Mouse (Mus musculus) cerebellum, adult 18-20 months (tissue): Measurements from ENCODE around the gene Scrn1.

Experiments used
- DNase-seq, 2 experiments: peaks; one replicate each; pipeline ENCODE4 v3.0.0; 2021

Scrn1 gene

GRCm38 (mm10) chr6:54565665-54566545 is at the start of gene Scrn1:
Scrn1 (minus strand) TSS chr6:54566489.
- DNase-seq: peak; percentile 76 to 81

DNA sequence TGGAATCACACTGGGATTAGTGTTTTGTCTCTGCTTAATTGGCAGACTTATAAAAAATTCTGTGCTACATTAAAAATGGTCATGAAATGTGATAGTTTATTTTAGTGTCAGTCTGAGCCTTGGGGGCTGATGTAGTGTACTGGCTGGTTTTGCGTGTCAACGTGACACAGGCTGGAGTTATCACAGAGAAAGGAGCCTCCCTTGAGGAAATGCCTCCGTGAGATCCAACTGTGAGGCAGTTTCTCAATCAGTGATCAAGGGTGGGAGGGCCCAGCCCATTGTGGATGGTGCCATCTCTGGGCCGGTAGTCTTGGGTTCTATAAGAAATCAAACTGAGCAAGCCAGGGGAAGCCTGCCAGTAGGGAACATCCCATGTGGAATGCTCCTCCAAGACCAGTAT is 40.0 kb upstream of the Scrn1 start:
- no peak for DNase-seq

- DNase-seq: no peak
These were observed 37.9 kb upstream of the Scrn1 start for GRCm38 (mm10) chr6:54604001-54604715.

DNA sequence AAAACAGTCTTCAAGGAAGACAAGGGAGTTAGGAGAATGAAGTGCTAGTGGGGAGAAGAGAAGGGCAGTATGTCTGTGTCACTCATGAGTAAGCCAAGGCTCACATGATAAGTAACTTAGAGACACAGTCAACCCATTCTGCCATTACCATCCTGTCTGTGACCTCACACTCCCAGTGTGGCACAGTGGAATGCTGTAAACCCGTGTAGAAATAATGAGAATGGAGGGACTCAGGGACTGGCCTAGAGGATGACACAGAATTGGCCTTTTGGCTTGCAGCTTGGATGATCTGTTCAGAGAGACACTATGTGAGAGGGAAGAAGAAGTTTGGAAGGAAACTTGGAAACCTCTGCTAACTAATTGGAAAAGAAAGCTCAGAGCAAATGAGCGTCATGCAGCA is 36.6 kb upstream of the Scrn1 start:
- DNase-seq: no peak

GRCm38 (mm10) chr6:54600681-54601347 is 34.5 kb upstream of the Scrn1 start:
- no peak for DNase-seq

GRCm38 (mm10) chr6:54597711-54598110 is 31.4 kb upstream of the Scrn1 start:
- DNase-seq: no peak

- DNase-seq: no peak
These were observed 30.9 kb upstream of the Scrn1 start, which contains the start of gene Fkbp14 for GRCm38 (mm10) chr6:54597208-54597607. Fkbp14 (minus strand) TSS chr6:54597308.

DNA sequence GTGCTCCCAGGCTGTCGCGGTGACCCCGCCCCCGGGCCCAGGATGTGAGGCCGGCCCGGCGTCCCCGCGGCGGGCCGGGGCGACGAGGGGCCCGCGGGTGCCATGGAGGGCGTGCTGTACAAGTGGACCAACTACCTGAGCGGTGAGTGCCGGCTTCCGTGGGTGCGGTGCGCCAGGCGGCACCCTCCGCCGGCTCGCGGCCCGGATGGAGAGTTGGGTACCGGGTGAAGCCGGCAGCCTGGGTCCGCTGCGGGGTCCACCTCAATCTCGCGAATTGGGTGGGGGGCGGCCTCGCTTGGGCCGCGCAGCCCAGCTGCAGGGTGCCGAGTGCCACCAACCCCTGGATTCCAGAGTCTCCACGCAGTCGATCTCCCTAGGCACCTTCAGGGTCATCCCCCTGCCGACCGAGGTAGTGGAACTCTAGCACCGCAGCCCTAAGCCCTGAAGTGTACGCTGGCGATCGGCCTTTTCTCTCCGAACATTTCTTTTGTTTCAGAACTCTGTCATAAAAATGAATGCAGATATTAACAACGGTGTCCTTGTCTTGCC is 29.1 kb upstream of the Scrn1 start:
- no peak for DNase-seq

DNA sequence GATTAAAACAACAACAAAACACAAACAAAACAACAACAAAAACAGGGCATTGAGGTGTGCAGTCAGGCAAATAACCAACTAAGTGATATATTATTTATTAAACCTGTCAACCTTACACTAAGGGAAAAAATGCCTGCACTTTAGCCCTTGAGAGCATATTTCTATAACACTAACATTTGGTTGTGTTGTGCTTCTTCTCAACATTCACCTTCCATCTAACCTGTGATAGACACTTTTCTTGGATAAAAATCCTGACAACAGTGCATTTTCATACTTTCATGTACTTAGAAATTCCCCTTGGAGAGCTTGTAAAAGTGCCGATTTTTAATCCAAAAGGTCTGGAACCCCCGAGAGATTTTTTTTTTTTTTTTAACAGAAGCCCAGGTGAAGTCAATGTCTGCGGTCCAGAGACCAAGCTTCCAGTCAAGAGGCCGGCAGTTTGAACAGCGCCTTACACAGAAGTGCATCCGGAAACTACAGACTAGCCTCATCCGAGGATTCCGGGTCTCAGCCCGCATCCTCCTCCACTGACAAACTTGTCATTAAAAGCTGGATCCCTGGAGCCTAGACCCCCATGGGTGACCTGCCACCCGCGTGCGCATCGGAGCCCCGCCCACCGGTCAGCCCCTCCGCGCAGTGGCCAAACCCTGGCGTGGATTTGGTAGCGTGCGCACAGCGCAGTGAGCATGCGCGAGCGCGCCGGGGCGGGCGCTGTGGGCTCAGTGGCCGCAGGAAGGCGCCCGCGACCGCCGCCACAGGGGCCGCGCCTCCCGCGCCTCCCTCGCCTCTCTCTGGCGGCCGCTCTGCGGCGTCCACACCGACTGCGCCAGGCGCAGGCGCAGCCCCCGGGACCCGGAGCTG is 28.4 kb upstream of the Scrn1 start, which contains the start of gene Plekha8:
TSS of gene Plekha8 (plus strand) at position 643 of the 861 bp plus-strand sequence.
- DNase-seq: peak; percentile 91 to 98

DNA sequence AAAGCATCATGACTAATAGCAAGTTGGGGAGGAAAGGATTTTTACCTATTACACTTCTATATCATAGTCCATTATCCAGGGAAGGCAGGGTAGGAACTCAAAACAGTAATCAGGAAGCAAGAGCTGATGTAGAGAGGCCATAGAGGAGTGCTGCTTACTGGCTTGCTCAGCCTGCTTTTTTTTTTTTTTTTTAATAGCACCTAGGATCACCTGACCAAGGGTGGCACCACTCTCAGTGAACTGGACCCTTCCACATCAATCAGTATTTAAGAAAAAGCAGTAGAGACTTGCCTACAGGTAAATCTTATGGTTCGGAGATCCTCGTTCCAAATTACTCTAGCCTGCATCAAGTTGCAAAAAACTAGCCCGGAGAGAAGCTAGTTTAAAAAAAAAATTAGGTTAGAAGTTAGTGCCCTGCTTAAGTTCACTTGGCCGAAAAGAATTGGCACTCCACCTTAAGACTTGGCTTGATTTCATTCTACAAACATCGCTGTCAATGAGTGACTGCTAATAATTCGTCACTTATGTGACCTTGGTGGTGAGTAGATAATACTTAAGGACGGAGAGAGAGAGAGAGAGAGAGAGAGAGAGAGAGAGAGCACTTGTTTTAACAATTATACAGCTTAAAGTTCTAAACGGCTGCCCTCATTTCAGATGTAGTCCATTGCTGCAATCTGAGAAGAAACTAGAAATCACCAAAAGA is 27.6 kb upstream of the Scrn1 start:
- no peak for DNase-seq

DNA sequence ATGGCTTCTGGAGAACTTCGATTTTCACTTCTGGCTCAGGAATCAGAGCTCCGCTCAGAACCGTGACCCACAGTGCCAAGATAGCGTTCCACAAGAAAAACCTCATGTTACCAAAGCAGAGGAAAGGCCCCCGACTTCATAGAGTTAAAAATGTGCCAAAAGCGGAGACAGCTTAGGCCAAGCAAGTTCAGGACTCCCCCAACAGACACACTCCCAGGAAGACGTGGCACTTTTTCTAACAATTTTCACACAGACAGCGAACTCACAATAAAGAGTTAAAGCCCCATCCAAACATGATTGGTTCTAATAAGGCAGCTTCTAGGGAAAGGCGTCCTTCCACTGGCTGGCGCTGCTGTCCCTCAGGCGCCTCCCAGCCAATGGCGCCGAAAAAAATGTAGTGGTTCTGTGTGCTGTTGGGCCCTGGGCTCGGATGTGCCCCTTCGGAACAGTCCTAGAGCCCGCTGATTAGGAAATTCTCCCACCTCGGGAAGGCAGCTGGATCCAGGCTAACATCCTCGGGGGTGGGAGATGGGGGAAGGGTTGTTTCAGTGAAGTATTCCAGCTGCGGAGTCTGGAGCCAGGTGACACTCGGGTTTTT is 26.7 kb upstream of the Scrn1 start:
- peak; percentile 94 to 97 for DNase-seq

DNA sequence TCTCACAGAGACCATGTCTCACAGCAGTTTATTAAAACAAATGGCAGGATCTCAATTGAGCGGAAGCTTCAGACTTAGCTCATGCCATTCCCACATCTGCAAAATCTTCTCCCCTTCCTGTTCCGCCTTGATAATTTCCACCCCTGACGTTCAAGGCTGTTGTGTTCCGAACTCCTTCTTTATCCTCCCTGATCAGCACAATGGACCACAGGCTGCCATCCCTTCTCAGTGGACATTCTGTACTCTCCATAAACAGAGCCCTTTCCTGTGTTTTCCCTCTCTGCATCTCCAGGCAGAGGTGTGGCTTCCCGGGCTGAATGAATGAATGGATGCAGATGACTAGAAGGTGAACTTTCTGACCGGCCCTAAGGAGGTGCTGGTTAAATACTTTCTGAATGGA is 25.5 kb upstream of the Scrn1 start:
- no peak for DNase-seq

DNA sequence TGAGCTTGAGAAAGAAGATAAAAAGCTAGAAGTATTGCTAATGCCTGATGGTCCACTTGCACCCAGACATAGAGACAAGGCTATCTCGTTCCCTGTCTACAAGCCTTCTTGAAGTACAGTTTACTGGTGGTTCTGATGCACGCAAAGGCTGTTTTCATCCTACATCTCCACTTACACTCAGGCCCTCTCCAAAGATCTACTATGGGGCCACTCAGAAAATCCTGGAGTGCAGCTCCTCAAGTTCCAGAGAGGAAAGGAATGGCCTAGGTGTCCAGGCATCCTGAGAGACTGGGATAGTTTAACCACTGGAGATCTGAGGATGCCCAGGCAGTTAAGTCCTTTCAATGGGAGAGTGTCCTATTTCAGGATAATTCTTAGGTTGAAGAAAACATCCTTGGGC is 24.4 kb upstream of the Scrn1 start:
- DNase-seq: no peak

DNA sequence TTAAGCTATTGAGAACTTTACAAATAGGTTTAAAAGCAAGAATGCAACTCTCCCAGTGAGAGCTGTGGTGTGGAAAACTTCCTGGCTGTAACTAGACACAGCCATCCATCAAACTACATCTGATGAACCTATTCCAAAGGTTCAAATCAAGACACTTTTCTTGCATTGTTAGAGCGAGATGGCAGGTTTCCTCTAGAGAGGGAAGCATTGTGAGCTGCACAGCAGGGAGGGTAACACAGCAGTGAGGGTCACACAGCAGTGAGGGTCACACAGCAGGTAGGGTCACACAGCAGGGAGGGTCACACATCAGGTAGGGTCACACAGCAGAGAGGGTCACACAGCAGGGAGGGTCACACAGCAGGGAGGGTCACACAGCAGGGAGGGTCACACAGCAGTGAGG is 21.9 kb upstream of the Scrn1 start:
- no peak for DNase-seq

DNA sequence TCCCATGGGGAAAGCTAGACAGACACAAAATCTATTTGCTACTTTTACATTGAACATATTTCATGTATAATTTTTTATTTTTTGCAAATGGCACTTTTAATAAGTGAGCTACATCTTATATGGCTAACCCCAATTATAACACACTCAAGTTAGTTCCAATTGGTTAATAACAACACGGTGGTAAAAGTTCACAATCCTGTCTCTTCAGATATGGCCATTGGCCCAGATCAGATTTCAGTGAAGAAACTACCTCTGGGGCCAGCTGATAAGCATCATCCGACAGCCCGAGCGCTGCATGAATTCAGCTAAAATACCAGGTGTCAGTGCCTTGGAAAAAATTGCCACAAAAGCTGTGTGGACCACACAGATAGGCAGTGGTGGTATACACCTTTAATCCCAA is 21.4 kb upstream of the Scrn1 start:
- DNase-seq: no peak

DNA sequence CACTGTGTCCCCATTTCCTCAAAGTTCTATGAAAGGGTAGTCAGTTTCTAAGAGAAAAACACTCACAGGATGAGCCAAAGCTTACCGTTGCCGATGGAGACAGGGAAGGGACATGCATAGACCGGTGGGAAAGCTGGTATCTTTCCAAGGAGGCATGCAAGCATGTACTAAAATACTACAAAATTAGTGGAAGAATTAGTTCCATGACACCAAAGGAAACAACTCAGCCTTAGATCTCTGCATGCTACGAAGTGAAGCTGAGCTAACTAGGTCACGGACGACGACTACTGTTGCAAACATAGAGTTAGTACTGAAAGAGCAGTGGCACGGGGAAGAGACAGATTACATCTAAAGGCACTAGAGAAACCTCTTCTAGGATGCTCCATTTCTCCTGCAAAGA is 20.6 kb upstream of the Scrn1 start:
- DNase-seq: no peak

DNA sequence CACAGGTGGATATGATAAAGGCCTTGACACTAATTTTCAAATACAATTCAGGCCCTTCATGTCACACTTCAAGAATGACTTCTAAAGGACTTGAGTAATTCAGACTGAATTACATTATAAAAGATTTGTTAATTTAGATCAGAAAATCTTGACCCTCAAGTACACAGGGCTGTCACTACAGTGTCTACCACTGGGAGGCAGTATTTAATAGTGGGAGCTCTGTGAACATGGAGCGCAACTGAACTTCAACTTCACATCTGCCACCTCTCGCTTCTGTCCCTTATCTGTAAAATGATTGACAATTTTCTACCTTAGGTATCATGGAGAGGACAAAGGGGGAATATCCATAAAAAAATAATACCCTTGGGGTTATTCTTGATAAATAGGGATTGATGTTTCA is 19.9 kb upstream of the Scrn1 start:
- peak; percentile 66 to 73 for DNase-seq

DNA sequence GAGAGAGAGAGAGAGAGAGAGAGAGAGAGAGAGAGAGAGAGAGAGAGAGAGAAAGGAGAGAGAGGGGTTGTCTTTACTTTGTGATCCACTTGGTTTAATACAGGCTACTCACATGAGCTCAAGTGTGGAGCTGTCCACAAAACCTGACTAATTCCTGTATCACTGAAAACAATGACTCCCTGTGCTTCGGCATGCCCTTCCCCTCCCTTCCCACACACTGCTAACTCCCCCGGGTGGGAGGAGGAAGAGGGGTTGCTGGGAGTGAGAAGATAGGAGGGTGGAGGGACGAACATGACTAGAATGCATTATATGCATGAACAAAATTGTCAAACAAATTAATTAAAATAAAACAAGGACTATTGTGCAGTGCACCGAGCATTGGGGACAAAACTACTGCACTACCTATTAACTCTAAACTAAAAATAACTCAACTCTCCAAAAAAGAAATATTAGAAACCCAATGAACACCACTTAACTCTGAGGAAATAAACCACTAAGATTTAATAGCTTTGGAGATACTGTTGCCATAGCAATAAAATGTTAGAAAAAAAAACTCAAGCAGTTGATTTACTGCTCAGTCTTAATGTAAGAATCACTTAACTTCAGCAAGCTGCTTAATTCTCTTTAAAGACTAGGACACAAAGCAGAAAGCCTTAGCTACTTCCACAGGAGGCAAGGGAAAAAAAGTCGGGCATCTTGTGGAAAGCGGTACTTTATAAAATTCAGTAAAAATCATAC is 7.1 kb upstream of the Scrn1 start:
- DNase-seq: no peak

DNA sequence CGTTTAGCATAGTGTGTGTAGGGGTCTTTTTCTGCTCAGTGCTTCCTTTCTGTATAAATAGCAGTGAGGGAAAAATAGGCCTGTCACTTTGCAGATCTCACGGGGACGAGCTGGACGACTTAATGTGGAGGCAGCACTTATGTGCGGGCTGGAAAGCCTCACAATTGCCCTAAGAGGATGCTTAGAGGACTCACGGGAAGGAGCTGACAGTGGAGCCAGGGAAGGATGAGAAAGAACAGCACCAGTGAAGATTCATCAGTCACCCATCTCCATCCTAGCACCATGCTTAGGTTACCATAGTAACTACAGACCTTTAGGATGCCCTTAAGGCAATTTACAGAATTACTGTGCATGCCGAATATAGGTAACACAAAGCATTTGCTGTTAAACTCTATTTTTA is 3.5 kb upstream of the Scrn1 start:
- DNase-seq: no peak

GRCm38 (mm10) chr6:54566546-54566919 is 244 bp upstream of the Scrn1 start:
- DNase-seq: no peak
